Mouse (Mus musculus): ENCODE results near the gene Nxt1.

Nxt1 gene

DNA sequence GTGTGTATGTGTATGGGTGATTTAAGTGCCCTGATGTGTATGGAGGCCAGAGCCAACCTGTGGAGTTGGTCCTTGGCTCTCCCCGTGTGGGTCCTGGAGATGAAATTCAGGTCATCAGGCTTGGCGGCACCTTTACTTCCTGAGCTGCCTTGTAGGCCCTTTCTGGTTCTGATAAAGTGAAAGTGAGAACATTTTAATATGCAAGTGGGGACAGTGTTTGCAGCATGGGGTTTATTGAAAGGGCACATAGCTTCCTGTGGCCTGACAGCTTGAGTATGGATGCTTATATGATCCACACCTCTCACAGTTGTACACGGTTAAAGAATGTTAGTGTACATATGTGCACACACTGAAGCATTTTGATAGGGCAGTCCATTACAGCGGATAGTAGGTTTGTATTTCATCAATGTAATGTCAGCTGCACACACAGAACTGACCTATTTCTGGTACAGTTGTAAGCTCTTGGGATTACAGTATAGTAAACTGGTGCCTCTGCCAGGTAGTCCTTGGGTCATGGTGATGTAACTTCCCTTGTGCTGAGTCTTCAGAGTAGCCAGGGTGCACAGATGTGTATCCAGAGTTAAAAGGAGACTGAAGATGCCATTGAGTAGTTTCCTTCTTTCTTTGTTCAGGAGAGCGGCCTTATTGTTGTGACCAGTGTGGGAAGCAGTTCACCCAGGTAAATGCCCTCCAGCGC is 17.2 kb downstream of the Nxt1 start:
- no peak for DNase-seq

DNA sequence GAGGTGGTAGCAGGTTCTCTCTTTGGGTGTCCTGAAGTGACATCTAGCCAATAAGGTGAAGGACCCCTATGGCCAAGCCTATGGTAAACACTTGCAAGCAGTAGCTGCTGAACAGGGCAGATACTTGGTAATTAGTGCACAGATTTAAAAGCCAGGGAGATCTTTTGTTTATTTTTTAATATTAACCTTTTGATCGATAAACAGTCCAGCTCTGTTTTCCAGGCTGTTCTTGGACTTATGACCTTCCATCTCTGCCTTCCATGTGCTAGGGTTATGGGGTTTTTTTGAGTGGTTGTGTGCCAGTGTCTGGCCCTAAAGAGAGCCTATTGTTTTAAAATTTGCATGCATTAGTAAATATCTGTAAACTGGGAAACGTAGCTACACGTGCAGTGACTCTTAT is 17.9 kb downstream of the Nxt1 start:
- no peak for DNase-seq

DNA sequence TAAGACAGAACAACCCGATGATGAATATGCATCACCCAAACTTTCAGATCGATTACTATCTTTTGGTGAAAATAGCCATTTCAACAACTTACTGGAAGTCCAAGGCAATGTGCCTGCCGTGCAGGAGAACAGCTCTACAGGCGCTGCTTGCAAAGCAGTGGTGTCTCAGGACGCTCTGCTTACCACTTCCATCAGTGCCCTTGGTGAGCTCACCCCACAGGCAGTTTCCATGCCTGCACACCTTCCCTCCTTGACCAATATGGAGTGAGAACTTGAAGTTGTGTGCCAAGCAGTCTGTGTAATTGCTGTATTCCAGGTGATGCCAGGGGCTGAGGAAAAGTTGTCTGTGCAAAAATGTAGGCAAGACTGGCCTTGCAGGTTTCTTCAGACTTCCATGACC is 18.4 kb downstream of the Nxt1 start:
- DNase-seq = no peak

DNA sequence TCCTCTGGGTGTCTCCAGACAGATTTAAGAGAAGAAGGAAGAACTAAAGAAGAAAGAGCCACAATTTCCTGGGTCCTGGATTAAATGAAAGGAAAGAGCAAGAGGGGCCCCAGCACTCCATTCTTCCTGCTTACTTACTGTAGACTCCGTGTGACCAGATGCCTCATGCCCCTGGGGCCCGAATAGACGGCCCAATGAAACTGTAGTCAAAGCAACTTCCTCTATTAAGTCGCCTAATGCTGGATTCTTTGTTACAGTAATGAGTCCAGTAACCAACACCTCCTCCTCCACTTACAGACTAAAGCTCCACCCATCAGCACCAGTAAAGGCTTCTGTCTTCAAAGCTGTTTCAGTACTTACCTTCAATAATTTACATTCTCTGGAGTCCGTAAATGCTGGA is 26.2 kb downstream of the Nxt1 start:
- DNase-seq = no peak

DNA sequence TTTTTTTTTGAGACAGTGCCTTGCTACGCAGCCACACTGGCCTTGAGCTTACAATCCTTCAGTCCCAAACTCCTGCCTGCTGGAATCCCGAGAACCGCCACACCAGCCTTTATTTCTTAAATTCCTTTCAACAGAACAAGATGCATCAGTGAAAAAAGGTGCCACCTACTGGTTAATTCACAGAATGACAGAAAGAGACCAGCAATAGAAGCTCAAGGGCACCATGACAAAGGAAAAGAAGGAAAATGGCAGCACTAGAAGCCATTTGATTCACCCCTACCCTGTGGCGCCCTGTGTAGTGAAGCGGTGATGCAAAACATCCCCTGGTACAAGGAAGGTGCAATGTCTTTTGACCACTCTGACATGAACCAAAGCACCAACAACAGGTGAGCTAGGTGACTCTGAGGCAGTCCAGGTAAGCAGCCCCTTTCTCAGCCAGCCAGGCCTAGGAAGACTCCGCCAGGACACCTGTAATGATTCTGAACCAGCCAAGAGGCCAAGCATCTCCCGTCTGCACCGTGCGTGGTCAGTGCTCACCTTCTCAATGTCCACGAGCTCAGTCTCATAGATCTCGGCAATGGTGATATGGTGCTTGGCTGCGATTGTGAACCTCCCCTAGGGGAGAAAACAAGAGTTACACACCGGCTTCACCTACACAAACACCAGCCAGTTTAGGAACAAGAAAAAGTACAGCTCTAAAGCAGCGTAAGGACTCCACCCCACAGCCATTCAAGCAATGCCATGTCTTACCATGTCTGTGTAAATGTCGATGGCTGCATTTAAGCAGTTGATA is 34.2 kb downstream of the Nxt1 start:
- no peak for DNase-seq

DNA sequence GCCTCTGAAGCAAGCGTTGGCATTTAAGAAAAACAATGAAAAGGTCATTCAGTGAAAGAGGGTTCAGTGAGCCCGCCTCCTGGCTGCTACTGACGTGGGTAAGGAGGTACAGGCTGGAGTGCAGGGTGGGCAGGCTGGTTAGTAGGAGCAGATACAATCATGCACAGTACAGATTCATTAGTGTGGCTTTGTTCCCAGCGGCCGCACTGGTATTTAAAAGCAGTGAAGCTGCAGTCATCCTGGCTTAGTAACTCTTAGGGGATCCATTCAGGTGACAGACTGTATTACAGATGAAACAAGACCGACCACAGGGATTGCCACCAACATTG is 34.8 kb downstream of the Nxt1 start:
- no peak for DNase-seq

DNA sequence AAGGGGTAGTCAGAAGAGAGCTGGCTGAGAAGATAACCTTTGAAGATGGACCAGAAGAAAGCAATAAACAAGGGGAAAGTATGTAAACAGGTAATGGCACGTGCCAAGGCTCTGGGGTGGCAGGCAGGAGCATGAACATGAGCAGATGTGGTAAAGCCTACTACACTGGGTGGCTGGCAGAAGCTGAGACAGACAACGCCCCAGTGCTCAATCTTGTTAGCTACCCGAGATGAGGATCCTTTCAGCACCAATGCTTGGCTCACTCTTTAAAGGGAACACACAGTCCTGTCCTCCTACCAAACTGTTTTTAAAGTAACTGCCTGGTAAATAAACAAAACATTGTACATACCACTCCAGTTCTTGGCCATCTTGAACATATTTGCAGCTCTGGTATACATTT is 39.9 kb downstream of the Nxt1 start:
- no peak for DNase-seq

DNA sequence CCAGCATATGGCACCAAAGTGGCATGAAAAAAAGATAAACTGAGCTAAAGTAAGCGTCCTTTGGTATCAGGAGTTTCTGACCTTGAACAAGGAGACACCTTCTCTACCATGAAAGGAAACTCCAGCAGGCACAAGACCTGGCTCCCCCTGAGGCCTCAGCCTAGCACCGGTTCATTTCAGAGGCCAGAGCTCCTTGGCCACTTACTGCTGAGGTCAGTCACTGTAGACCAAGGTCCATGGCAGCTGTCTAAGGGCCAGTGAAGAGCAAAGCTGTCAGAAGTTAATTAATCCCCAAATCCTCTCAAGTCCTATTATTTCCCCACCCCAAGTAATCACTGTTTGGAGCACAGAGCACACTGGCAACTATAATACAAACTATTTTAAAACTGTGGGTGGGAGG is 44.7 kb downstream of the Nxt1 start:
- DNase-seq = no peak

DNA sequence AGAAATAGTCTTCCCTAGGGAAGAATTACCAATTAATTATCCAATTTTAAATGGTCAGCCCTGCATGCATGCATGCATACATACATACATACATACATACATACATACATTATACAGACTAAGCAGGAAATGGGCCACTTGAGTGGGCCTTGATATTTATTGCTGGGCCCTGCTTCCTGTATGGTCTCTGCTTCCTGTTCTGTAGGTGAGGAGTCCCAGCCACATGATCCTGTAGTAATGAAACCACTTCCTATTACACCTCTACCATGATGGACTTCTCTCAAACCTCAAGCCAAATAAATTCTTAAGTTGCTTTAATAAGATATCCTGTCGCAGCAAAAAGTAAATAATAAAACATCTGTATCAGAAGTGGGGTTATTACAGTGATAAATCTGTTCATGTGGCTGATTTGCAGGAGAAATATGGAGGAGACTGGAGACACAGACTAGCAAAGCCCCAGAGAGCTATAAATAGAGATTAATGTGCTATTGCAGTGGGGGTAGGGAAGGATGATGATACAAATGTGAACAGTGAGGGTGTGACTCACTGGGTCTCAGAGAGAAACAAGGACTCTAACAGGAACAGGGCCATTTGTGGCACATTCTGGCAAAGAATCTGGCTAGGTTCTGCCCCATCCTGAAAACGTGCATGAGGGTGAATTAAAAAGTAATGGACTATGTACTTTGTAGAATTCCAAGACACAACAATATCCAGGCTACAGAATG is 47.0 kb downstream of the Nxt1 start:
- no peak for DNase-seq
